Mouse (Mus musculus) liver, embryonic 16.5 days (tissue): ENCODE data around the gene Pde11a. TPM values are rescaled to one million over a fixed set of nuclear protein-coding genes. Genes with fewer than 3 reads are reported as not detected.

Experiments
- microRNA-seq: library from miRNA; unstranded; fragments of <30 nt; microRNA quantifications from one replicate; pipeline ENCODE4, GENCODE M21; 2016
- polyA plus RNA-seq: library from polyadenylated mRNA; unstranded; fragments of >200 nt; fragmentation: Nextera tagmentation; extraction: Ambion mirVana; gene quantifications from 2 replicates; pipeline ENCODE4 v1.2.1, GENCODE M21; 2015

Gene Pde11a
- polyA plus RNA-seq, 1 experiment from 2014 or later, result 0.05 TPM

Small RNA genes lying within 50 kb of the gene (microRNA-seq; reads per million reads assigned to microRNA genes)
- not detected for gene Gm44337

Other genes with a start within 250 kb of the Pde11a start
- not detected in 2 replicates for gene Cyct, start 21.7 kb upstream of the Pde11a start, polyA plus RNA-seq
- 4.9 and 5.1 TPM in 2 replicates for gene Rbm45, start 31.2 kb upstream of the Pde11a start, polyA plus RNA-seq
- gene Osbpl6, start 67.7 kb upstream of the Pde11a start, polyA plus RNA-seq, result 0.38 and 0.40 TPM in 2 replicates